Mouse (Mus musculus) C2C12 (cell line): ENCODE measurements around the gene Klrb1c.

Experiments used
- CEBPB ChIP-seq: IDR thresholded peaks from one replicate; pipeline ENCODE4 v1.6.1; 2011; ENCODE audit warnings: low read depth, mild to moderate bottlenecking, control low read depth, moderate library complexity
- CTCF ChIP-seq: IDR thresholded peaks from one replicate; pipeline ENCODE4 v1.5.1; 2011; ENCODE audit not compliant: control insufficient read depth, insufficient read depth, insufficient read length
- FOSL1 ChIP-seq: IDR thresholded peaks from one replicate; pipeline ENCODE4 v1.8.0; 2011; ENCODE audit warnings: mild to moderate bottlenecking, low read length; ENCODE audit not compliant: poor library complexity, insufficient read depth, severe bottlenecking
- MAX ChIP-seq: IDR thresholded peaks from one replicate; pipeline ENCODE4 v1.6.1; 2011; ENCODE audit warnings: mild to moderate bottlenecking, control low read depth
- MYOD1 ChIP-seq: IDR thresholded peaks from one replicate; pipeline ENCODE4 v1.6.1; 2011; ENCODE audit warnings: low read depth; ENCODE audit not compliant: control insufficient read depth, insufficient read length
- MYOG ChIP-seq: IDR thresholded peaks from one replicate; pipeline ENCODE4 v1.6.1; 2011; ENCODE audit not compliant: control insufficient read depth, insufficient read length; ENCODE audit errors: extremely low read depth

GRCm38 (mm10) chr6:128789115-128789514, at the start of gene Klrb1c:
- no peak for TF ChIP-seq CTCF
- TF ChIP-seq MYOD1 = no peak
- TF ChIP-seq MYOG = no peak
- no peak for TF ChIP-seq MAX
- TF ChIP-seq CEBPB = no peak
- no peak for TF ChIP-seq FOSL1
